Mouse (Mus musculus): Measurements from ENCODE around the gene Gm21874.
"Not testable (repeated sequence)": the region's sequence is repeated elsewhere in the genome, so short reads cannot be mapped to it uniquely, and the experiment has no call there.

Gene Gm21874

DNA sequence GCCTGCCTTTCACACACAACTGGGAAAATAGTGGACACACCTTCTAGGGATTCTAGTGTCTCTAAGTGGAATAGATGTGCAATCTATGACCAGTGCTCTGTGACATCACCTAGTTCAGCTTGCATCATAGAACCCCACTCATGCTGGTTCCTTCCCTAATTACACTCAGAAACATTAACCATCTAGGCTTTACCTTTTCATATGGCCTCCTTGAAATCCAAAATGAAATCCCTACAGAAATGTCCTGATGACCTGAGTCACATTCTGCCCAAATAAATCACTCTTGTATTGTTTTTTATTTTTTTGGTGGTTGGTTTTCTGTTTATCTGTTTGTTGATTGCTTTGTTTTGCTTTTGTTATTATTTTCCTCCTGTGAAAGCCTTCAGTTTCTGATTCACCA is at the start of gene Gm21874:
Gene Gm21874 (minus strand): TSS at position 101 of the 400 bp plus-strand sequence.
- DNase-seq (ENCODE audit: low spot score): not testable (repeated sequence)
